Mouse (Mus musculus) ES-Bruce4 (cell line): ENCODE measurements around the gene Mettl15. TPM values are rescaled to one million over a fixed set of nuclear protein-coding genes. Genes with fewer than 3 reads are reported as not detected.
A peak's percentile ranks its signal among the peaks of the same experiment; 100 is the strongest.

Experiments used
- H3K27ac ChIP-seq: 2 replicates; pipeline ENCODE4 v1.5.1; 2012; ENCODE audit warnings: low read length, inconsistent platforms; ENCODE audit not compliant: insufficient read depth
- H3K27me3 ChIP-seq: 2 replicates; pipeline ENCODE4 v1.6.1; 2012; ENCODE audit warnings: mild to moderate bottlenecking, low read length, inconsistent platforms; ENCODE audit not compliant: control insufficient read depth, poor library complexity, insufficient read depth, severe bottlenecking
- H3K36me3 ChIP-seq: 2 replicates; pipeline ENCODE4 v1.6.1; 2012; ENCODE audit warnings: inconsistent platforms, mild to moderate bottlenecking, low read length, moderate library complexity; ENCODE audit not compliant: control insufficient read depth, poor library complexity, insufficient read depth, severe bottlenecking
- H3K4me1 ChIP-seq: one replicate; pipeline ENCODE4 v1.8.1; 2011; ENCODE audit warnings: low read length; ENCODE audit not compliant: control insufficient read depth, insufficient read depth
- H3K4me3 ChIP-seq: 2 replicates; pipeline ENCODE4 v1.5.1; 2011; ENCODE audit warnings: low read depth, mild to moderate bottlenecking, low read length
- H3K9ac ChIP-seq: 2 replicates; pipeline ENCODE4 v1.6.1; 2012; ENCODE audit warnings: low read depth, mild to moderate bottlenecking, inconsistent platforms; ENCODE audit not compliant: poor library complexity, severe bottlenecking
- H3K9me3 ChIP-seq: replicated peaks from 2 replicates; pipeline ENCODE4 v1.6.1; 2012; ENCODE audit warnings: mild to moderate bottlenecking, low read length, inconsistent platforms; ENCODE audit not compliant: control insufficient read depth, poor library complexity, insufficient read depth, severe bottlenecking
- CTCF ChIP-seq: IDR thresholded peaks from one replicate; pipeline ENCODE4 v1.8.1; 2011; ENCODE audit warnings: low read depth, low read length
- EP300 ChIP-seq: IDR thresholded peaks from 2 replicates; pipeline ENCODE4 v1.6.1; 2011; ENCODE audit warnings: low read depth, low read length; ENCODE audit not compliant: insufficient read depth
- POLR2A ChIP-seq: IDR thresholded peaks from one replicate; pipeline ENCODE4 v1.8.1; 2011; ENCODE audit warnings: low read length; ENCODE audit not compliant: insufficient read depth
- polyA plus RNA-seq: library from polyadenylated mRNA; stranded (reverse); fragments of >200 nt; gene quantifications from 2 replicates; pipeline ENCODE4 v1.2.4, GENCODE M21; 2011; ENCODE audit warnings: low read depth; ENCODE audit not compliant: missing spikeins, insufficient read depth, insufficient read length

The Mettl15 gene
- polyA plus RNA-seq, 1 experiment: 11.0 TPM

DNA sequence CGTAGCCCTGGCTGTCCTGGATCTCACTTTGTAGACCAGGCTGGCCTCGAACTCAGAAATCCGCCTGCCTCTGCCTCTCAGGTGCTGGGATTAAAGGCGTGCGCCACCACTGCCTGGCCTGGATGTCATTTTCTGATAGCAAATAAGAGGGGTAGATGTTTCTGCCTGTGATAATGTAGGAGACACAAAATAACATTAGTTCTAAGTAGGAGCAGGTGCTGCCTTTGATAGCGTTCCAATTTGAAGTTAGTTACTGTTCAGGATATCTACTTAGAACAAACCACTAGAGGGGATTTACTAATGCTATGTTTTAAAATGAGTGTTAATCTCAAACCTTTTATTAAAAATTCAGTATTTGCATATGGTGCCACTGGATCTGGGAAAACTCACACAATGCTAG lies 8.8 kb upstream of the Mettl15 start:
- TF ChIP-seq EP300 (no peak), CTCF (no peak), POLR2A (no peak)
- H3K9ac ChIP-seq: no peak overlapping the region
- peaks cover 34% of the 10 kb centered on the region for H3K36me3 ChIP-seq
- H3K27ac ChIP-seq: no peak overlapping the region
- H3K4me1 ChIP-seq: no peaks in the 10 kb centered on the region
- no peaks in the 10 kb centered on the region for H3K9me3 ChIP-seq
- no peak overlapping the region for H3K4me3 ChIP-seq
- H3K27me3 ChIP-seq: no peaks in the 10 kb centered on the region

DNA sequence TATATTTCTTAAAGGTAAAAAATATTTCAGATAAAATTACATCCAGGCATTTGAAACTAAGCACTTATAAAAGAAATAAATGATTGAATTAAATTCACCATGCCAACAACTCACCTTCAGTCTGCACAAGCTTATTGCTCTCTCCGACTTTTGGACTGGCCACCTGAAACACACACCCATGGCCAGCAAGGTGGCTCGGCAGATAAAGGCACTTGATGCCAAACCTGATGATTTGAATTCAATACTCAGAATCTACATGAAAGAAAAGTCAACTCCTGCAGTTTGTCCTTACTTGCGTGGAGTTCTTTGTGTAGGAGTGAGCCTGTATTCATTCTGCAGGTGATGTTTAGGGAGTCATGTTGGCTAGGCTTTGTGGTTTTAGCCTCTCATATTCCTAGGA lies 3.6 kb upstream of the Mettl15 start:
- peaks cover 7% of the 10 kb centered on the region for H3K36me3 ChIP-seq
- no peak overlapping the region for H3K27ac ChIP-seq
- no peaks in the 10 kb centered on the region for H3K27me3 ChIP-seq
- H3K4me1 ChIP-seq: no peaks in the 10 kb centered on the region
- H3K9ac ChIP-seq: no peak overlapping the region
- H3K4me3 ChIP-seq: no peak overlapping the region
- no peaks in the 10 kb centered on the region for H3K9me3 ChIP-seq
- TF ChIP-seq CTCF: no peak
- no peak for TF ChIP-seq EP300
- no peak for TF ChIP-seq POLR2A

DNA sequence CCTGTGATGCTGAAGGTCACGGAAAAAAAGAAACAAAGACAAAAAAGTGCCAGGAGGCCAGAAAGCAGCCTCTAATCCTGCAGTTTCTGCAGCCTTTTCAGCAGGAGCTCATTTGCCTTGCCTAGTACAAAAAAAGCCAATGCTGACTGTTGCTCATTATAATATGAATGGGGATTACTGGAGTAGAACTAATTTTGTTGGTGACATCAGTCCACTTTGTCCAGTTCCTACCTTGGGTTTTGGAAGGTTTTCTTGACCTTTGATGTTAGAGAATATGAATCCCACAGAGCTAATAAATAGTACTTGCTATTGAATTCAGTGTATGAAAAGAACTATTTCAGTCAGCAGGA lies 768 bp upstream of the Mettl15 start:
- TF ChIP-seq EP300: no peak
- no peak for TF ChIP-seq CTCF
- TF ChIP-seq POLR2A: no peak
- Histone ChIP-seq H3K9ac (peak overlapping the region; percentile 65), H3K36me3 (no peaks in the 10 kb centered on the region), H3K4me1 (no peaks in the 10 kb centered on the region), H3K27ac (peak overlapping the region; percentile 82), H3K27me3 (no peaks in the 10 kb centered on the region), H3K4me3 (peak overlapping the region; percentile 90), H3K9me3 (no peaks in the 10 kb centered on the region)

GRCm38 (mm10) chr2:109280272-109280599 lies 312 bp downstream of the Mettl15 start:
- no peaks in the 10 kb centered on the region for H3K27me3 ChIP-seq
- peak overlapping the region; percentile 30; the same call in 1 of the 2 replicates for H3K9ac ChIP-seq
- H3K9me3 ChIP-seq: no peaks in the 10 kb centered on the region
- no peaks in the 10 kb centered on the region for H3K36me3 ChIP-seq
- no peaks in the 10 kb centered on the region for H3K4me1 ChIP-seq
- H3K4me3 ChIP-seq: peak overlapping the region; percentile 62
- no peak overlapping the region for H3K27ac ChIP-seq
- TF ChIP-seq POLR2A (no peak), CTCF (no peak), EP300 (no peak)

DNA sequence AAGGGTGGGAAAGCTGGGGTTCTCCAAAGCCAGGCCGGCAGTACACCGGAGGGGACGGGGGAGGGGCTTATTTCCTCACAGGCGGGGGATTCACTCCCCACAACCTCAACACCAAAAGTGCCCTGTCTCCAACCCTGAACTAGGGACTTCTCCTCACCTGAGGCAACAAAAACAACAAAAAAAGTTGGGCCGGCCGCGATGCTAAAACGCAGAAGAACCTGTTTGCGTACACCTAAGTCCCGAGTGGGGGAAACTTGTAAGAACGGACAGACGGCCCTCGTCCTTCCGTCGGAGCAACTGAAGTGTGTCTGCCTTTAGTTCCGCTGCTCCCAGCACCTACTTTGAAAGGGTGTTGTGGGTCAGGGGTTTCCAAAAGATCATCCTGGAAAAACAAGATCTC lies 2.5 kb downstream of the Mettl15 start:
- TF ChIP-seq POLR2A: peak; percentile 17
- TF ChIP-seq EP300: no peak
- no peak for TF ChIP-seq CTCF
- no peaks in the 10 kb centered on the region for H3K27me3 ChIP-seq
- no peaks in the 10 kb centered on the region for H3K9me3 ChIP-seq
- H3K27ac ChIP-seq: peak overlapping the region; percentile 37
- H3K4me3 ChIP-seq: peak overlapping the region; percentile 87
- no peaks in the 10 kb centered on the region for H3K4me1 ChIP-seq
- H3K36me3 ChIP-seq: no peaks in the 10 kb centered on the region
- peak overlapping the region; percentile 78 for H3K9ac ChIP-seq

GRCm38 (mm10) chr2:109277593-109277992 lies 3.0 kb downstream of the Mettl15 start:
- Histone ChIP-seq H3K36me3 (no peaks in the 10 kb centered on the region), H3K4me3 (peak overlapping the region; percentile 87), H3K4me1 (no peaks in the 10 kb centered on the region), H3K27ac (peak overlapping the region; percentile 75; the same call in 1 of the 2 replicates), H3K9ac (peak overlapping the region; percentile 78), H3K9me3 (no peaks in the 10 kb centered on the region), H3K27me3 (no peaks in the 10 kb centered on the region)
- no peak for TF ChIP-seq CTCF
- TF ChIP-seq POLR2A: no peak
- TF ChIP-seq EP300: no peak
